Mouse (Mus musculus): ENCODE measurements around the gene Iqgap2.

DNA sequence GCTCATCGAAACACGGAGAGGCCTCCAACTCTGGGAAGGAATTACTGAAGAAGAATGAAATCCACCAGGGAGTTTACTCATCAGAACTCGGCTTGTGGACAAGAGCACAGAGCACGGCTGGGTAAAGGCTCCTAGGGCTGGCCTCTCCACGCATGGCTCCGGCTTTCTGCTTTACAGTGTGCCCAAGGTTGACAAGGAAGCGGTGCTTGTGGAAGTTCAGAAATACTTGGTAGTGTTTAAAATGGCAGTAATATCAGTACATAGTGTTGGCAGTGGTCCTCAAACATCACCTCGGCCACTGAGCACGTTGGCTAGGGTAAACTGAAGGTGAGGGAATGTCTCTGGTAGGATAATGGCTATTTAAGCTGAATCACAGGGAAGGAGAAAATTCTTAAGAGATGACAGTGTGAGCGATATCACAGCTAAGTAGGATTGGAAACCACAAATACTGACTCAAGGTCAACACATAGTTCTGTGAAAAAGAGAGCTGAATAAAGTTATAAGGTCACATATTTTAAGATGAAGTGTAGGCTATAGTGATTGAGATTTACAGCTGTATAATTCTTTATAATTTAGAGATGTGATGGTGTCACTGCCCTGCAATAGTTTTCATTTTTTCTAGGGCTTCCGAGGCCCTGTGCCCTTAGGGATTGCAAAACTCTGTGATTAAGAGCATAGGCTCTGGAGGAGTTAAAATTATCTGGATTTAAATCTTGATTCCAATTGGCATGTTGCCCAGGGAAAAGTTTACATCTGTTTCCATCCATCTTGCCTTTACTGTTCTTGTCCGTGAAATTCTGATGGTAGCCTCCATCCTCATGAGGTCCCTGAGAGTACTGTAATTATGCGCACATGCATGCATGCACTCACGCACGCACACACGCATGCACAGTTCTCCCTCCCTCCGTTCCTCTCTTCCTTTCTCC lies 250.4 kb downstream of the Iqgap2 start:
- TF ChIP-seq CTCF (IDR thresholded peaks at IDR 0.05; ENCODE audit: low read depth) (no peak), EP300 (IDR thresholded peaks at IDR 0.05; ENCODE audit: low read depth) (no peak)

Data from liver, postnatal 0 days (tissue).